Comparison of ENCODE assay signal across 8 mouse cellular contexts in the genomic region with DNA sequence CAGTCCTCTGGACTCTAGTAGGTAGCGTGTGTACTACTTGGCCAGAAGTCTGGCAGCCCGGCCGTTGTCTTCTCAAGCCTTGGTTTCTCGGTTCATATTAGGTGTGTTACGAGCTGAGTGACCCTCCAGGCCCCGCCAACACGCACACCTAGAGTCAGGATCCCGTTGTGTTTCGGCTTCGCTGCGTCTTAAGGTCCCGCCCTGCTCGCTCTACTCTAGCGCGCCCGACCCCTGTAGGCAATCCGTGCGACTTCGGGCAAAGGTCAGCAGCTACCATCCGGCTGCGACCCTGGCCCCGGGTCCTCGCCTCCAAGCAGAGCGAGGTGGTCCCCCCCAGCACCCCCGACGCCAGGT. TPM values are rescaled to one million over a fixed set of nuclear protein-coding genes. Genes with fewer than 3 reads are reported as not detected.
A peak's percentile ranks its signal among the peaks of the same experiment; 100 is the strongest.
DNase-seq lines count a peak whose midpoint lies in the region; ATAC-seq and TF ChIP-seq lines count a peak whose summit lies in the region.

No protein-coding gene starts in this region.

- TF ChIP-seq EP300 in stomach, postnatal 0 days (optimal IDR thresholded peaks at IDR 0.05), result no peak

- peak; percentile 12 for ATAC-seq in limb, embryonic 14.5 days (ENCODE audit: low FRiP score, low read depth)
- peak; percentile 18; the same call in 1 of the 2 replicates for ATAC-seq in stomach, postnatal 0 days (ENCODE audit: low FRiP score, low TSS enrichment)

- no peaks in the 10 kb centered on the region; the same call in 1 of the 2 replicates for H3K27me3 ChIP-seq in thymus, adult 2 months (ENCODE audit: control insufficient read depth, insufficient read depth, low read length)
- H3K27me3 ChIP-seq in limb, embryonic 14.5 days (ENCODE audit: control insufficient read depth, insufficient read depth, low read length), result peaks cover 8% of the 10 kb centered on the region
- H3K27me3 ChIP-seq in stomach, postnatal 0 days (ENCODE audit: control insufficient read depth, insufficient read depth, low read length), result no peaks in the 10 kb centered on the region

- H3K36me3 ChIP-seq in thymus, adult 2 months (ENCODE audit: control insufficient read depth, insufficient read depth, low read length), result no peaks in the 10 kb centered on the region; the same call in 1 of the 2 replicates
- H3K36me3 ChIP-seq in limb, embryonic 14.5 days (ENCODE audit: control insufficient read depth, insufficient read depth, low read length), result peaks cover 10% of the 10 kb centered on the region; the same call in 1 of the 2 replicates
- peaks cover 15% of the 10 kb centered on the region for H3K36me3 ChIP-seq in stomach, postnatal 0 days (ENCODE audit: control insufficient read depth, insufficient read depth, low read length)

- no peak for TF ChIP-seq CTCF in thymus, adult 2 months (IDR thresholded peaks at IDR 0.05; ENCODE audit: borderline replicate concordance, control insufficient read depth, extremely low read depth, insufficient read depth, low read length, poor library complexity)
- TF ChIP-seq CTCF in stomach, postnatal 0 days (IDR thresholded peaks at IDR 0.05; ENCODE audit: low read depth), result no peak

- peak overlapping the region; percentile 66 for H3K9ac ChIP-seq in limb, embryonic 14.5 days (ENCODE audit: low read depth, low read length, severe bottlenecking)
- peak overlapping the region; percentile 71 for H3K9ac ChIP-seq in stomach, postnatal 0 days (ENCODE audit: low read length)

- H3K4me2 ChIP-seq in limb, embryonic 14.5 days (replicated peaks; ENCODE audit: low read depth, low read length, severe bottlenecking), result peak overlapping the region; percentile 96
- peak overlapping the region; percentile 97 for H3K4me2 ChIP-seq in stomach, postnatal 0 days (replicated peaks; ENCODE audit: low read depth)

- H3K4me1 ChIP-seq in thymus, adult 2 months (replicated peaks; ENCODE audit: control insufficient read depth, insufficient read depth, low read length), result peaks cover 45% of the 10 kb centered on the region
- peaks cover 12% of the 10 kb centered on the region for H3K4me1 ChIP-seq in limb, embryonic 14.5 days (ENCODE audit: control insufficient read depth, insufficient read depth, low read length)
- H3K4me1 ChIP-seq in stomach, postnatal 0 days (replicated peaks; ENCODE audit: control insufficient read depth, insufficient read depth), result peaks cover 8% of the 10 kb centered on the region; the same call in 1 of the 2 replicates

- no peaks in the 10 kb centered on the region for H3K9me3 ChIP-seq in limb, embryonic 14.5 days (ENCODE audit: control insufficient read depth, low read length)
- H3K9me3 ChIP-seq in stomach, postnatal 0 days (ENCODE audit: control insufficient read depth, low read length), result no peaks in the 10 kb centered on the region

- WGBS in thymus, adult 2 months, result 1% methylated on average over 26 of the region's 26 CpGs
- 2% methylated on average over 26 of the region's 26 CpGs for WGBS in limb, embryonic 14.5 days
- WGBS in stomach, postnatal 0 days, result 2% methylated on average over 26 of the region's 26 CpGs

- no peak for TF ChIP-seq POLR2A in thymus, adult 2 months (IDR thresholded peaks at IDR 0.05; ENCODE audit: control insufficient read depth, extremely low read depth, insufficient read depth, low read length, poor library complexity)
- no peak for TF ChIP-seq POLR2A in limb, embryonic 14.5 days (IDR thresholded peaks at IDR 0.05; ENCODE audit: borderline replicate concordance, extremely low read depth, insufficient read depth, insufficient read length)

- DNase-seq in embryo, embryonic 10 days (ENCODE audit: low spot score), result peak; percentile 77
- no peak for DNase-seq in embryo, embryonic 11 days
- no peak for DNase-seq in thymus, adult 2 months
- no peak for DNase-seq in thymus, postnatal 10 days (ENCODE audit: low spot score in 2 of 2)
- DNase-seq in limb, embryonic 14.5 days (ENCODE audit: low spot score), result no peak
- no peak for DNase-seq in stomach, postnatal 0 days (ENCODE audit: low spot score)
- no peak for DNase-seq in thymus, adult 18-20 months
- DNase-seq in layer of hippocampus, adult 8-10 months (ENCODE audit: low spot score in 2 of 2), result no peak

- H3K27ac ChIP-seq in thymus, adult 2 months (ENCODE audit: control insufficient read depth, insufficient read depth, low read length), result peak overlapping the region; percentile 6; the same call in 1 of the 2 replicates
- 0 out of 2 replicates have a peak overlapping the region, but pooled peaks have one; percentile 65 for H3K27ac ChIP-seq in limb, embryonic 14.5 days (replicated peaks; ENCODE audit: low read depth, low read length)
- peak overlapping the region; percentile 92 for H3K27ac ChIP-seq in stomach, postnatal 0 days (replicated peaks)

- H3K4me3 ChIP-seq in thymus, adult 2 months (ENCODE audit: control insufficient read depth, insufficient read depth, low read length), result peak overlapping the region; percentile 88
- peak overlapping the region; percentile 75 for H3K4me3 ChIP-seq in limb, embryonic 14.5 days (replicated peaks; ENCODE audit: low read length)
- H3K4me3 ChIP-seq in stomach, postnatal 0 days (ENCODE audit: low read depth, low read length), result peak overlapping the region; percentile 71

RNA-seq across cellular contexts. Expression of a gene that starts 0.7 kb away (rescaled TPM):
- 35.0 and 38.9 TPM in 2 replicates for polyA plus RNA-seq in thymus, adult 2 months (2012; rRNA removed)
- 2.6 and 3.5 TPM in 2 replicates for polyA plus RNA-seq in limb, embryonic 14.5 days (2012; rRNA removed)
- polyA plus RNA-seq in limb, embryonic 14.5 days (2014; fragmentation: Nextera tagmentation; extraction: Ambion mirVana), result 3.1 and 3.7 TPM in 2 replicates
- 4.7 and 5.7 TPM in 2 replicates for polyA plus RNA-seq in stomach, postnatal 0 days (2015; fragmentation: Nextera tagmentation; extraction: Ambion mirVana)
- 1 to 10 TPM; 5.8 to 8.7 (median 6.6) TPM for total RNA-seq in layer of hippocampus, adult 8-10 months (2022)

RNA-seq across cellular contexts. Expression of a gene that starts 6.7 kb away (rescaled TPM):
- polyA plus RNA-seq in thymus, adult 2 months (2012; rRNA removed), result 1.4 and 1.9 TPM in 2 replicates
- polyA plus RNA-seq in limb, embryonic 14.5 days (2012; rRNA removed), result 5.6 and 7.2 TPM in 2 replicates
- polyA plus RNA-seq in limb, embryonic 14.5 days (2014; fragmentation: Nextera tagmentation; extraction: Ambion mirVana), result 9.9 and 12.8 TPM in 2 replicates
- 26.6 and 28.2 TPM in 2 replicates for polyA plus RNA-seq in stomach, postnatal 0 days (2015; fragmentation: Nextera tagmentation; extraction: Ambion mirVana)
- total RNA-seq in layer of hippocampus, adult 8-10 months (2022), result not detected

RNA-seq across cellular contexts. Expression of a gene that starts 34.5 kb away (rescaled TPM):
- polyA plus RNA-seq in thymus, adult 2 months (2012; rRNA removed), result 87.0 and 96.5 TPM in 2 replicates
- polyA plus RNA-seq in limb, embryonic 14.5 days (2012; rRNA removed), result 101 and 103 TPM in 2 replicates
- polyA plus RNA-seq in limb, embryonic 14.5 days (2014; fragmentation: Nextera tagmentation; extraction: Ambion mirVana), result 95.5 and 107 TPM in 2 replicates
- 57.3 and 64.7 TPM in 2 replicates for polyA plus RNA-seq in stomach, postnatal 0 days (2015; fragmentation: Nextera tagmentation; extraction: Ambion mirVana)
- 10 to 100 TPM; 58.8 to 96.9 (median 78.2) TPM for total RNA-seq in layer of hippocampus, adult 8-10 months (2022)

RNA-seq across cellular contexts. Expression of a gene that starts 42.9 kb away (rescaled TPM):
- 90.0 and 106 TPM in 2 replicates for polyA plus RNA-seq in thymus, adult 2 months (2012; rRNA removed)
- 115 and 127 TPM in 2 replicates for polyA plus RNA-seq in limb, embryonic 14.5 days (2012; rRNA removed)
- polyA plus RNA-seq in limb, embryonic 14.5 days (2014; fragmentation: Nextera tagmentation; extraction: Ambion mirVana), result 27.4 and 34.6 TPM in 2 replicates
- 31.8 and 37.9 TPM in 2 replicates for polyA plus RNA-seq in stomach, postnatal 0 days (2015; fragmentation: Nextera tagmentation; extraction: Ambion mirVana)
- total RNA-seq in layer of hippocampus, adult 8-10 months (2022), result 100 to 1,000 TPM in 1 of 4 experiments, 10 to 100 TPM in 3; 81.5 to 105 (median 86.9) TPM

RNA-seq across cellular contexts. Expression of a gene that starts 56.8 kb away (rescaled TPM):
- polyA plus RNA-seq in thymus, adult 2 months (2012; rRNA removed), result 20.0 and 22.6 TPM in 2 replicates
- 23.6 and 26.0 TPM in 2 replicates for polyA plus RNA-seq in limb, embryonic 14.5 days (2012; rRNA removed)
- 9.6 and 10.5 TPM in 2 replicates for polyA plus RNA-seq in limb, embryonic 14.5 days (2014; fragmentation: Nextera tagmentation; extraction: Ambion mirVana)
- polyA plus RNA-seq in stomach, postnatal 0 days (2015; fragmentation: Nextera tagmentation; extraction: Ambion mirVana), result 2.8 and 3.8 TPM in 2 replicates
- 10 to 100 TPM; 86.8 to 95.2 (median 88.6) TPM for total RNA-seq in layer of hippocampus, adult 8-10 months (2022)

Comparison
In these comparisons a context has a peak if more than half of its experiments do, and no peak if none do; other contexts are left out.
1. H3K27ac ChIP-seq: peak in every context shown above with its lines; median percentile 92 in stomach, postnatal 0 days; 65 in limb, embryonic 14.5 days; 6 in thymus, adult 2 months.